In genomic region chr13:34278288-34278701, GRCm38 (mm10) we compare ENCODE assay signal across 8 mouse cellular contexts.
A peak's percentile ranks its signal among the peaks of the same experiment; 100 is the strongest.
DNase-seq lines count a peak whose midpoint lies in the region; ATAC-seq and TF ChIP-seq lines count a peak whose summit lies in the region.
"Had no signal": no experiment of that assay in that cellular context is flagged by ENCODE, and none has a peak within 500 bp of the region (broad histone marks: within the 10 kb centered on the region; RNA-seq: fewer than 3 reads in every experiment).

No protein-coding gene starts in this region.

- 4% methylated on average over 6 of the region's 6 CpGs for WGBS in hindbrain, embryonic 15.5 days
- 25% methylated on average over 6 of the region's 6 CpGs for WGBS in midbrain, embryonic 16.5 days

- no peak overlapping the region for H3K4me3 ChIP-seq in left cerebral cortex, adult 2 months
- H3K4me3 ChIP-seq in cortical plate, adult 2 months (ENCODE audit: insufficient read depth, low read length), result no peak overlapping the region
- H3K4me3 ChIP-seq in hindbrain, embryonic 15.5 days, result no peak overlapping the region
- no peak overlapping the region for H3K4me3 ChIP-seq in midbrain, embryonic 16.5 days (ENCODE audit: low read depth, low read length)
- H3K4me3 ChIP-seq: stomach, embryonic 15.5 days had no signal

- intact Hi-C loops in left cerebral cortex, adult 2 months (cut with DNase I), result no loop called here
- intact Hi-C loops in left cerebral cortex, postnatal 36 days (cut with DNase I), result no loop called here

- H3K9me3 ChIP-seq in hindbrain, embryonic 15.5 days, result no peaks in the 10 kb centered on the region
- H3K9me3 ChIP-seq in midbrain, embryonic 16.5 days (replicated peaks; ENCODE audit: control insufficient read depth, low read length, poor library complexity, severe bottlenecking), result no peaks in the 10 kb centered on the region
- H3K9me3 ChIP-seq: stomach, embryonic 15.5 days had no signal

- H3K27ac ChIP-seq in left cerebral cortex, adult 2 months, result peak overlapping the region; percentile 74; the same call in 1 of the 2 replicates
- H3K27ac ChIP-seq in cortical plate, adult 2 months (ENCODE audit: insufficient read depth, low read length), result peak overlapping the region; percentile 55
- 0 out of 2 replicates have a peak overlapping the region, but pooled peaks have one; percentile 1 for H3K27ac ChIP-seq in hindbrain, embryonic 15.5 days (replicated peaks)
- H3K27ac ChIP-seq in midbrain, embryonic 16.5 days (ENCODE audit: low read length), result no peak overlapping the region
- H3K27ac ChIP-seq: stomach, embryonic 15.5 days had no signal

- H3K9ac ChIP-seq in hindbrain, embryonic 15.5 days, result no peak overlapping the region
- H3K9ac ChIP-seq in midbrain, embryonic 16.5 days (ENCODE audit: low read depth, low read length), result no peak overlapping the region
- H3K9ac ChIP-seq: stomach, embryonic 15.5 days had no signal

- H3K4me1 ChIP-seq in cortical plate, adult 2 months (ENCODE audit: control insufficient read depth, insufficient read depth, low read length), result peaks cover 12% of the 10 kb centered on the region; the same call in 1 of the 2 replicates
- peaks cover 12% of the 10 kb centered on the region for H3K4me1 ChIP-seq in hindbrain, embryonic 15.5 days (replicated peaks)
- H3K4me1 ChIP-seq in midbrain, embryonic 16.5 days (ENCODE audit: control insufficient read depth, insufficient read depth, low read length), result peaks cover 4% of the 10 kb centered on the region; the same call in 1 of the 2 replicates
- H3K4me1 ChIP-seq: stomach, embryonic 15.5 days had no signal

- no peak overlapping the region for H3K4me2 ChIP-seq in hindbrain, embryonic 15.5 days
- no peak overlapping the region for H3K4me2 ChIP-seq in midbrain, embryonic 16.5 days (ENCODE audit: low read length)
- H3K4me2 ChIP-seq: stomach, embryonic 15.5 days had no signal

- TF ChIP-seq POLR2A in cortical plate, adult 2 months (IDR thresholded peaks at IDR 0.05; ENCODE audit: extremely low read depth, insufficient read depth, low read length), result no peak

- H3K27me3 ChIP-seq in hindbrain, embryonic 15.5 days, result no peaks in the 10 kb centered on the region
- H3K27me3 ChIP-seq in midbrain, embryonic 16.5 days (ENCODE audit: control insufficient read depth, insufficient read depth, low read depth, low read length), result no peaks in the 10 kb centered on the region
- H3K27me3 ChIP-seq: stomach, embryonic 15.5 days had no signal

- peaks cover 5% of the 10 kb centered on the region for H3K36me3 ChIP-seq in hindbrain, embryonic 15.5 days
- no peaks in the 10 kb centered on the region for H3K36me3 ChIP-seq in midbrain, embryonic 16.5 days (ENCODE audit: control insufficient read depth, insufficient read depth, low read length)
- H3K36me3 ChIP-seq: stomach, embryonic 15.5 days had no signal

- DNase-seq in left cerebral cortex, adult 2 months (ENCODE audit: extremely low spot score in 1 of 2, low spot score in 2 of 2), result no peak
- no peak for DNase-seq in left cerebral cortex, postnatal 36 days (ENCODE audit: low spot score in 2 of 2)
- no peak for DNase-seq in thymus, postnatal 10 days (ENCODE audit: low spot score in 2 of 2)
- no peak for DNase-seq in testis, postnatal 10 days (ENCODE audit: low spot score)

- ATAC-seq in hindbrain, embryonic 15.5 days (ENCODE audit: low FRiP score, low read depth), result 0 out of 2 replicates have a peak, but pooled peaks have one; percentile 19
- peak; percentile 66 for ATAC-seq in midbrain, embryonic 16.5 days

- no peak for TF ChIP-seq CTCF in left cerebral cortex, adult 2 months (IDR thresholded peaks at IDR 0.05)
- TF ChIP-seq CTCF in cortical plate, adult 2 months (IDR thresholded peaks at IDR 0.05; ENCODE audit: extremely low read depth, insufficient read depth, low read length), result no peak
